Mouse (Mus musculus) cerebellum, adult 9-10 months (tissue): ENCODE data around the gene Jarid2.

Experiments used
- DNase-seq: peaks from one replicate; pipeline ENCODE4 v3.0.0; 2022

The Jarid2 gene

DNA sequence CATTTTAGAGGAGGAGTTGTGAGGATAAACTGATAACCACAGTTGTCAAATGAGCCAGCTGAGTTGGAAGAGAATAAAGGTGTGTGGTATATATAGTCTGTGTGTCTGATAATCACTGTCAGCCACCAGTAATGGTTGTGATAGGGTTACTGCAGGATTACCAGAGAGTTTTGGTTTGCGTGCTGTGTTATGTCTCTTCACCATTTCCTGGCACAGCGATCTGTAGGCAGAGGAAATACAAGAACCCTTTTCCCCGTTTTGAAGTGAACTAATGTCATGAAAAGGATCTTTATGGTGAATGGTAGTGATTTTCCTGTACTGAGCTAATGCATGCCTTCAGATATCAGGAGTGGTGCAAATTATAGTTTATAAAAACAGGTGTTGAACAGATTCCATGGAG lies 122.8 kb downstream of the Jarid2 start:
- DNase-seq: no peak

DNA sequence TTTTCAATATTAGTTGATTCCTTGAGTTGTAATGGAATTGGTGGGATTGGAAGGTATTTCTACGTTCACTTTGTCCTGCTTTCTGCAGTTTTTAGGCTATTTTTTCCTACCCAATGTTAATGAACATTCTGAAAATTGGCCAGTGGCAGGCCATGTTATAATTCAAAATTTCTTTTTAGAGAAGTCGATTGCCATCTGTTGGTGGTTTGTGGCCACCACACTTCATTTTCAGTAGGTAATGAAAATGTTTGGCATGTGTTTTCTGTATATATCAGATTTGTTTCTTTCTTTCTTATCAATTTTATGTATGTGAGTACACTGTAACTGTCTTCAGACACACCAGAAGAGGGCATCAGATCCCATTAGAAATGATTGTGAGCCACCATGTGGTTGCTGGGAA lies 136.3 kb downstream of the Jarid2 start:
- no peak for DNase-seq

- peak; percentile 63 for DNase-seq
Measured at GRCm38 (mm10) chr13:44868037-44868650, 138.9 kb downstream of the Jarid2 start.

DNA sequence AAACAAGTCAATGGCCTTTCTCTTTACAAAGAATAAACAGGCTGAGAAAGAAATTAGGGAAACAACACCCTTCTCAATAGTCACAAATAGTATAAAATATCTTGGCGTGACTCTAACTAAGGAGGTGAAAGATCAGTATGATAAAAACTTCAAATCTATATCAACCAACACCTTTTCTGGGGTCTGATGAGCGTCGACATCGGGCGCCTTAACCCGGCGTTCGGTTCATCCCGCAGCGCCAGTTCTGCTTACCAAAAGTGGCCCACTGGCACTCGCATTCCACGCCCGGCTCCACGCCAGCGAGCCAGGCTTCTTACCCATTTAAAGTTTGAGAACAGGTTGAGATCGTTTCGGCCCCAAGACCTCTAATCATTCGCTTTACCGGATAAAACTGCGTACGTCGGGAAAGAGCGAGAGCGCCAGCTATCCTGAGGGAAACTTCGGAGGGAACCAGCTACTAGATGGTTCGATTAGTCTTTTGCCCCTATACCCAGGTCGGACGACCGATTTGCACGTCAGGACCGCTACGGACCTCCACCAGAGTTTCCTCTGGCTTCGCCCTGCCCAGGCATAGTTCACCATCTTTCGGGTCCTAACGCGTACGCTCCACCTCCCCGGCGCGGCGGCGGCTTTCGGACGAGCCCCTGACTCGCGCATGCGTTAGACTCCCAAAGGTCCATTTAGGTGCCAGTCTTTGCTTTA lies 140.3 kb downstream of the Jarid2 start:
- DNase-seq: peak; percentile 94

DNA sequence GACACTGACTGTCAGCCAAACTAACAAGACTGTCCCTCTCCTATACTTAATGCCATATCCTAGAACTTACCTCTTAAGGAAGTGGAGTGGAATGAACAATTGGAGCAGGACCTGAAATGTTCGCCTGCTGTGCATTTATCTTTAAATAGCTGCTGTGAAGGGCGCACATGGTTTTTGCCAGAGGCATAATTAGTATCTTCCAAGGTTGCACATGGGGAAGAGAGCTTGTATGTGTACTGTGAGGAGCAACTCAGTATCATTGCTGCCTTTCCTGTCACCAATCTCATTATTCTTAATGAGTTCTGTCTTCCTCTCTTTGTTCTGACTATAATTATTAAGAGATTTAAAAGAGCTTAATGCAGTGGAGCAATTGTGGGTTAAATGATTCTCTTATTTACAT lies 147.5 kb downstream of the Jarid2 start:
- no peak for DNase-seq

DNA sequence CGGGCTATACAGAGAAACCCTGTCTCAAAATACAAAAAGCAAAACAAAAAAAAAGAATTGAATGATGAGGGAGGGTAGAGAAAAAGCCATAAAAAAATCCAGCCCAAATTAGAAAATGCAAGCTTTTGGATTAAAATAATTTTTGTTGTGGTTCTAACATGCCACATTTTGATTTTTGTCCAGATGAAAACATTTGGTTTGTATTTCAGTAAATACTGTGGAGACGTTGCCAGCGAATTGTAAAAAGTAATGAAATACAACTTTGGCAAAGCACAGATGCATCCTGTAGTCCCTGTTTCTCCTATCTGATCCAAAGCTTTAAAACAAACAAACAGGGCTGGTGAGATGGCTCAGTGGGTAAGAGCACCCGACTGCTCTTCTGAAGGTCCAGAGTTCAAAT lies 151.7 kb downstream of the Jarid2 start:
- DNase-seq: no peak

- DNase-seq: peak; percentile 83
Measured at GRCm38 (mm10) chr13:44886221-44886620, 156.9 kb downstream of the Jarid2 start.

- DNase-seq: no peak
Measured at GRCm38 (mm10) chr13:44890612-44891011, 161.3 kb downstream of the Jarid2 start.

DNA sequence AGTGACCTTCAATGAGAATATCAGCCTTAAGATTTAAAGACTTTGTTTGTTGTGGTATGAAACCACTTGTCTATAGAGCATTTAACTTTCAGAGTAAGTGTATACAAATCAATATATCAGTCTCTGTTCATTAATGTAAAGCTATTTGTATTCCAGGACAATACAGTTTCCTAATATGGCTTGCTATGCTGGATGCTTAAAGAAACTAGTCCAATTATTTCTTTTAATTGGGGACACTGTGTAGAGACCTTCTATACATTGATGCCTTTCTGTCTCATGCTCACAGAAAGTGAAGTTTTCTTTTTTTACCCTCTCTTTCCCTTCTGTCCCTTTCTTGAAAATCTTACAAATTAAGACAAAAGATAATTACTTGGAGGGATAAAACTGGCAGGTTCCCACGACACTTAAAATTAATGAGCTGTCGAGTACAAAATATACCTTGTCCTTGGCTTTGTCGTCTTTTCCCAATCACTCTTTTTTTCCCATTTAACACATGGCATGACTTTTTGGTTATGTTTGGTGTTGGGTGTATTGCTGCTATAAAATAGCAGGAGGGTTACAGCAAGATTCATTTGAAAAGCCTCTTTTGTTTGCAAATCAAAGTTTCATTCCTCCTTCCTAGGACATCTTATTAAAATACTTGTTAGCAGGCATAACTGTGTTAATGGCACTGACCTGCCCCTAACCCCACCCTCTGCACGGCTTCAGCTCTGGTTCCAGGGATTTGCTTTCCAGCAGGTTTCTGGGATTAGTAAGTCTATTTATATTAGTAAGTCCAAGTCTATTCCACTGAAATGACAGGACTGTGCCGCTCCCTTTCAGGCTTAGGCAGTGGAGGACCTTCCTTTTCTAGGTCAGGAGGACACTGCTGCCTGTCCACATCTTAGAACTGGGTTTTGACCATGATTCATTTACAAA lies 162.8 kb downstream of the Jarid2 start:
- DNase-seq: no peak

GRCm38 (mm10) chr13:44896211-44896610 lies 166.9 kb downstream of the Jarid2 start:
- DNase-seq: no peak

DNA sequence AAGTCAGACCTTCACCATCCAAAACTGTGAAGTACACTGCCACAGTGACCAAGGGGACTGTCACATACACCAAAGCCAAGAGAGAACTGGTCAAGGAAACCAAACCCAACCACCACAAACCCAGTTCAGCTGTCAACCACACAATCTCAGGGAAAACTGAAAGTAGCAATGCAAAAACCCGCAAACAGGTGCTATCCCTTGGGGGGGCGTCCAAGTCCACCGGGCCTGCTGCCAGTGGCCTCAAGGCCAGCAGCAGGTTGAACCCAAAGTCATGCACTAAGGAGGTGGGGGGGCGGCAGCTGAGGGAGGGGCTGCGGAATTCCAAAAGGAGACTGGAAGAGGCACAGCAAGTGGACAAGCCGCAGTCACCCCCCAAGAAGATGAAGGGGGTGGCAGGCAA lies 173.0 kb downstream of the Jarid2 start:
- DNase-seq: no peak

DNA sequence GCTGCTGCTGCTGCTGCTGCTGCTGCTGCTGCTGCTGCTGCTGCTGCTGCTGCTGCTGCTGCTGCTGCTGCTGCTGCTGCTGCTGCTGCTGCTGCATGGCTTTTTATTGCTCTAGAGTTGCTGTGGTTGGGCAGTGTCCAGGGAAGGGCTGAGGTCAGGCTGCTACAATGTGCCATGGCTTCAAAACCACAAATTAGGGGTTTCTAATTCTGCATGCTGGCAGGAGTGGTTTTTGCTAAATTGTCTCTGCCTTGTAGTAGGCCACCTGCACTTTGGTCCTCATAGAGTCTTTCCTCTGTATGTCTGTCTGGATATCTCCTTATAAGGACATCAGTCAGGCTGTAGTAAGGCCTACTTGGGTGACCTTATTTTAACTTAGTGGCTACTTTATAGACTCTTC lies 174.1 kb downstream of the Jarid2 start:
- no peak for DNase-seq

GRCm38 (mm10) chr13:44904271-44904670 lies 175.0 kb downstream of the Jarid2 start:
- DNase-seq: no peak

- peak; percentile 86 for DNase-seq
Measured at GRCm38 (mm10) chr13:44906141-44906540, 176.9 kb downstream of the Jarid2 start.

- DNase-seq: peak; percentile 94
Measured at GRCm38 (mm10) chr13:44907702-44908101, 178.4 kb downstream of the Jarid2 start.

DNA sequence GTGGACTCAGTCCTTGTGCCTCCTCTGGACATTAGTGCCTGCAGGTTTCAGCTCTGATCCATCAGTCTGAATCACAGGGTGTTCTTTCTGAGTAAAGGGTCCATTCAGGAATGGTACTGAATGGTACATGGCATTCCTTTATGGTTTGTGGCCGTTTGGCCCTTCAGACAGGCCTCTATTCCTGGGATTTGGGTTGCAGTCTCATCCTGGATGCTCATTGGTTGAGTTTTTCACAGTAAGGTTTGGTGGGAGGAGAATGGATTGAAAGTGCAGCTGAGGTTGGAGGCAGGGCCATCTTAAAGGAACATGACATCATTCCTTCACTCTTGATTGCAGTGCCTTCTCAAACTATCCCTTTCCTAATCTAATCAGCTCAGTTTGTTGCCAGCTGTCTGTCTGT lies 179.5 kb downstream of the Jarid2 start:
- no peak for DNase-seq

DNA sequence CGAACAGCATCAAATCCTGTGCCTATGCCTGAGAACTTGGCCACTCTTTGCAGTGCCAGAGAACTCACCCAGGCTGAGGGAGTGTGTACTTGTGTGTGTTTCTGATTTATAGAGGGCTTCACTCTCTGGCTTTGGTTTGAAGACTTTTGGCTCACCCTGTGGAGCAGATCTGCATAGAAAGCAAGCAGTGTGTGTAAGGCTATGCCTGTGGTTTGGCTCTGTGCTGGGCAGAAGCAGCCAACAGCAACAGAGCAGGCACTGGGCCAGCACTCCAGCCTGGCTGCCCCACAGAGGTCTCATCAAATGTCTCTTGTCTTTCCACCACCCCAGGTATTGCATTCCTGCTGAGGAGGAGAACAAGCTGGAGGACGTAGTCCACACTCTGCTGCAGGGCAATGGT lies 183.6 kb downstream of the Jarid2 start:
- DNase-seq: peak; percentile 77

- DNase-seq: no peak
Measured at GRCm38 (mm10) chr13:44913560-44913959, 184.3 kb downstream of the Jarid2 start.

GRCm38 (mm10) chr13:44915382-44915781 lies 186.1 kb downstream of the Jarid2 start:
- DNase-seq: no peak

GRCm38 (mm10) chr13:44915945-44916344 lies 186.7 kb downstream of the Jarid2 start:
- DNase-seq: no peak

DNA sequence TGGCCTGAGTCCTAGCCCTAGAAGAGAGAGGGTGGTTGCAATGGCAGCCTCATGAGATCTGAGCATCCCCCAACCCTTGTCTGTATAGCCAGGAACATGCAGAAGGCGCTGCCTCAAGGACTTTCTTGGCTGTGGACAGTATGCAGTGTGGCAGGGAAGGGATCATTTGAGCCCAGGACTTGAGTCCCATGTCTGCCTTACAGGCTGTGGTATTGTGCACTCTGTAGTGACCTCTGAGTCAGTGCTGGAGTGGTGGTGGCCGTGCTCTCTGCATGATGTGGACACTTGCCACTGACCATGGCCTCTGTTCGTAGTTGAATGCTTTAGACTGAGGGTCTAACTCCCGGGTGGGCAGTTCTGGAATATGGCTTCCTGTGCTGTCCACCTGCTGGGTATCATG lies 187.9 kb downstream of the Jarid2 start:
- DNase-seq: no peak

DNA sequence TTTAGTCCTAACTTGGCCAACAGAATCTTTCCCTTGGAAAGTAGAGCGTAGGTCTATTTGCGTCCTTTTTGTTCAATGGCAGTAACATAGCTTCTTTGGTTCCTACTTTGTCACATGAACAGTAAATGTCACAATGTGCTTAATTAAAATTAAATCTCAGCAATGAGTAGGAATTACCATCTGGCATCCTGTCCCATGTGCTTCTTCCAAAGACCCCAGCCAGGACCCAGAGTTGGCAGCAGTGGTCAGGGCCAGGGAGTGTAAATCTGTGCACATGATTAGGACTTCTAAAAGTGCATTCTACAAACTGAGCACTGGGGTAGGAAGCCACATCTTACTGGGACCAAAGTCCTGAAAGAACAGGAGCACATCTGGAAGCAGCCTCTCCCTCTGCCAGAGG lies 189.0 kb downstream of the Jarid2 start:
- no peak for DNase-seq

DNA sequence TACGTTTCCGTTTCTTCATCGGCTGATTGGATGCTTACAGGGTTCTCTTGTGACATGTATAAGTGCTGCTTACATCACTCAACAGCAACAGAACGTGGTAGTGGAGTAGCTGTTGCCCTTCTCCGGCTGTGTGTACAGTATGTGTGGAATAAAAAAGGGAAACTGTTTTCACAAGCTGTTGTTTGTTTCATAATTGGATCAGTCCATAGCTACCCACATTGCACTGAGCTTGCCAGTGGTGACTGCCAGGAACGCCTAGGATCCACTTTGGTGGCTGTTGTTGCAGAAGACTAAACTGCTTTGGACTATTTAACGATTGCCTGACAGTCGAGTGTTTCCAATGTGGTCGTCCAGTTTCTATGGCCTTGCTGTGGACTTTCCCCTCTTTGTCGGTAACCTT lies 191.8 kb downstream of the Jarid2 start:
- DNase-seq: no peak

DNA sequence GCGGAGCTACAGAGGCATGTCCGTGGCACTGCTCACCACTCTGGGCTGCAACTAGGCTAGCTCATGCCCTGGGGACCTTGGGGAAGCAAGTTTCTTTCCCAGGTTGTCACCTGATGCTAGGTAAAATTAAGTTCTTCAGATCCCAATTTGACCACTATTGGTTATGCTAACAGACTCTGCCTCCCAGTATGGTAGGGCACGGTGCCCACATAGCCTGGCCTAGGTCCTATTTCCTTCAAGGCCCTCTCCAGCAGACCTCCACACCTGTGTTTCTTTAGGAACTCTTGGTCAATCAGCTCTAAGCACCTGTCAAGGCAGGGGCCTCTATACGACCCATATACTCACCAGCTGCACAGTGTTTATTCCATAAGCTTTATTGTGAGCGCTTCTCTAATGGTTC lies 192.4 kb downstream of the Jarid2 start:
- DNase-seq: peak; percentile 54
